Mouse (Mus musculus): ENCODE results near the gene Olfr1367.

Olfr1367 gene

DNA sequence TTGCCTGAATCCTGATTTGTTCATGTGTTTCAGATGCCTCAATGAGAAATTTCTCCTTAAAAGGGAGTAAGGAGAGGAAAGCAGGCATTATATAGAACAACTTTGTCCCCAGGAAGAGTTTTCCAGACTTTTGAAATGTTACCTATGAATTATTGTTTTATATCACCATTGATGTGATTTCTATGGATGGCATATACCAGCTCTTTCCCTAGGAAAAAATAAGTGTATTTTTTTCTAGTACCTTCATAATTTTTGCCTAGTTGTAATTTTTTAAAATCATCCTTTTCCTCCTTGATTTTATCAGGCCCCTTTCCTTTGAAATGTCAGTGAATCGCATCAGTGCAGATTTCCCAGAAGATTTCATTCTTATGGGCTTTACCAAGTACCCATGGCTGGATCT lies at the start of gene Olfr1367:
Gene Olfr1367, plus strand, starts transcription at position 301 of the 400 bp plus-strand sequence.
- no peak for DNase-seq (ENCODE audit: low spot score in 2 of 2)

DNA sequence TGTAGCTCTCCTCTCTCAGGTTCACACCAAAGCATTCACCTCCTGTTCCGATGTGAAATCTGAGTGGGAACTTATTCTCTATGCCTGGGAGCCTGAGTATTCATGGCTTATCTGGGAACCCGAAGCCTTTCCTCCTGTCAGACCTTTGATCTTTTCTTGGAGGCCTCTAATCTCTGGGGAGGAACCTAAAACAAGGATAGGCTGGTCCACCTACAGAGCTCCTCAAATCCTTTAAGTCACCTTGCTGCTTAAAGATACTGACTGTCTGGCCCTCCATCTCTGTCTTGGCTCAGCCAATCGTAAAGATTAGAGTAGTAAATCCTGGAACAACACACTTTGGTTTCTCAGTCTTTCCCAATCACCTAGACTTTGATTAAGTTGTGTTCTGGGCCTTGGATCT lies 48.2 kb upstream of the Olfr1367 start:
- DNase-seq (ENCODE audit: low spot score in 2 of 2), result no peak

DNA sequence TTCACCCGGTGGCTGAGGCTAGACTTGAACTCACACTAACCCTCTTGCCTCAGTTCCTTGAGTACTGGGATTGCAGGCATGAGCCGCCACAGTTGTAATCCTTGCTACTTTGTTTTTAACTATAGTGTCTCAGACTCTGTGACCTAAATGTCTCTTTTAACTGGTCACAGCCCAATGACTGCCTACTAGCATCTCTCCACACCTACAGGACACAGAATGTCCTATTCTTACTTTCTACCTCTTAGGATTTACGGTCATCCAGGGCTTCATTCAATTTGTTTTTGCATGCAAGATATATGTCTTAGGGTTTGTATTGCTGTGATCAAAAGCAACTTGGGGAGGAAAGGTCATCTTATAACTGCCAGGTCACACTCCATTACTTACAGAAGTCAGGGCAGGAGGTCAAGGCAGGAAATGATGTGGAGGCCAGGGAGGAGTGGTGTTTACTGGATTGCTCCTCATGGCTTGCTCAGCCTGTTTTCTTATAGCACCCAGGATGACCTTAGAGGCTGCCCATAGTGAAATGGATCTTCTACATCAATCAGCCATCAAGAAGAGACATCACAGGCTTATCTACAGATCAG lies 42.1 kb upstream of the Olfr1367 start:
- DNase-seq (ENCODE audit: low spot score in 2 of 2), result no peak

DNA sequence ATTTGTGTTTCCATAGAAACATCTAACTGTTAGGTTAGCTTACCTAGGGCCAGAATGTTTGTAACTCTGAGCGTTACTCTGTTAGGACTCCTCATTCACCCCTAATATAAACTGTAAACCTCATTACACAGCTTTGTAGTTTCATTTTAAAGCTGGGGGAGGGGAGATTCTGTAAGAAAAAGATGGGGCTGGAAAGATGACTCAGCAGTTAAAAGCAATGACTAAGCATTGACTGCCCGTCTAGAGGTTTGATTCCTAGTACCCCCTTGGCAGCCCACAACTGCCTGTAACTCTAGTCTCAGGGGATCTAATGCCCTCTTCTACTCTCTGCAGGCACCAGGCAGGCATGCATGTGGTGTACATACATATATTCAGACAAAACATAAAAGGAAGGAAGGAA lies 36.9 kb upstream of the Olfr1367 start:
- no peak for DNase-seq (ENCODE audit: low spot score in 2 of 2)

DNA sequence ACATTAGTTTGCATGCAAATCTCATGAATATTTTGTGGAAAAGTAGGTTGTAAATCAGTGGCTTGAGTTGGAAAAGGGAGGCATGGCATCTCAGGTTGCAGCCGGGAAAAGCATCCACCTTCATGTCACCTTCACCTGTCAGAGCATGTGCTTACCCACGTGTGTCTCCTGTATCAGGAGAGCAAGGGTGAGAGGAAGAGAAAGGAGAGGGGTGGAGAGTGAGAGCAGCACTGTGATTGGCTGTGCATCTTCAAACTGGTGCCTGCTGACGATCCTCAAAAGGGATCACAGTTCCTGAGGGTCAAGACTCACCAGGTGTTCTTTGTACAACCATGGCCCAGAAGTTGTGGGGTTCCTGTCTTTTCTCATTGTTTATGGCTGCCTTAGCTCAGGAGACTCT lies 34.8 kb upstream of the Olfr1367 start, which contains the start of gene Gpx6:
Gene Gpx6, plus strand, starts transcription at position 200 of the 400 bp plus-strand sequence.
- no peak for DNase-seq (ENCODE audit: low spot score in 2 of 2)

DNA sequence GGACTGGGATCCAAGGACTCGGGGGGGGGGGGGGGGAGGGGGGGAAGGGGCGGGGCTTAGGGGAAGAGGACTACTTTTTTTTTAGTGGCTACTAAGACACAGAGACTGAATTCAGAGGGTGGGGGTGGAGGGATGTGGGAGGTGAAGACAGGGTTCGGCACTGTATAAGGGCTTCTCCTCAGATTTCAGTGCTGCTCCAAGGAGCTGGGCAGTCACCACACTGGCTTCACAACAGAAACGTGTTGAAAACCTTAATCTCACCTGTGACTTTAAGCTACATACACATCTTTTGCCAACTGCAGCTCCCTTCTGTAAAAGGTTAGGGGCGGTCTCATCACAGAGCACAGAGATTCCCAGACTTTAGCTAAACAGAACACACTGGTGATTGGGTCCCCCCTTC lies 33.9 kb upstream of the Olfr1367 start:
- no peak for DNase-seq (ENCODE audit: low spot score in 2 of 2)

DNA sequence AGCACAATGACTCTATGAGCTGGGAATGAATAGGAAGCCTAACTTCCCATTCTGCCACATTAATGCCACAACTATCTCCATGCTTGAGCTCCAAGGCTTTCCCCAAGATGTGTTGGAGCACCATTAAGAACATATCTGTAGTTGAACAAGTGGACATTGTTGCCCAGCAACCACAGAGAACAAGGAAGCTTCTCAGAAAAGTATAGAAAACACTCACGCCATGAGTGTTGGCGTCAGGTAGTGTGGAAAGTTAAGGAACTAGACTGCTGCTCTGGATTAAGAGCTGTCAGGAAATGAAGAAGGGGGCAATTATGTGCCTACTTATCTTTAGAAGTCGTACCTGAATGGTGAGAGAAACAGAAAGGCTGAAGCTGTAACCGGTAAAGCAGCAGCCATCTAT lies 32.8 kb upstream of the Olfr1367 start:
- no peak for DNase-seq (ENCODE audit: low spot score in 2 of 2)

DNA sequence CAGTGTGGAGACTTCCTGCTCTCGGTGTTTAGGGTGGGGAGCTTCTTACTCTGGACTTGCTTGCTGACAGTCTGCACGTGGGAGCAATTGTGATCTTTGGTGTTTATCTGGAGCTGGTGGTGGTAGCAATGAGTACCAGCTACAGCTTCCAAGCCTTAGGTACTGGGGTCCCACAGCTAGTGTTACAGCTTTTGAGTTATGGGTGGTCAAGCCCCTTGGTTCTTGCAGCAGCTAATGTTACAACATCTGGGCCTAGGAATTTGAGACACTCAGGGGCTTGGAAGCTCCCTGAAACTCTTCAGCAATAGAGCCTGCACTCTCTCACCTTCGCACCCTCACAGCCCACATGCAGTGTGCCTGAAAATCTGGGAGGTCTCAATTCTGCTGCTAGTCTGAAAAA lies 26.4 kb upstream of the Olfr1367 start:
- no peak for DNase-seq (ENCODE audit: low spot score in 2 of 2)

DNA sequence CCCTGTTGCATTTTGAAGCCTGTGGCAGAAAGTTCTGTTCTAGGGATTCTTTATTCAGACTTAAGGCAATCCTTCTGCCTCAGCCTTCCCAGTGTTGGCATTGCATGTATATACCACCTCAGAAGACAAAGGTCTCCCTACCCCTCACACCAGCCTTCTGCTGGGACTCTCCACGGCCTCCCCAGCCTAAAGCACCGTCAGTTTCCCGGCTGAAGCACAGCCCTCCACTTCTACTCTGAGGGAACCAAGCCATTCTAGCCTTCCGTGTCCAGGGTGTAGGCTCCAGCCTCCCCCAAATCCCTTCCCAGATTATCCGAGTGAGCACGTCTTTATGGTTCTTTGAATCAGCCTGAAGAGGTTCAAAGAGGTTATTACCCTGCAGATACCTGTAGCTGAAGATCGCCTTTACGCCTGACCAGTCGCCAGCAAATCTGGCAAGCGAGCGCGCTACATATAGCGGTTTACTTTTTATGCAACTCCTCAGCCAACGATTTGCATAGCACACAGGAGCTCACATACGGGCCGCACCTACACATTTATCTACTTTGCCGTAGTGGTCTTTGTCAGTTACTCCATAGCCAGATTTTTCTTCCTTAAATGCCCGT lies 24.7 kb upstream of the Olfr1367 start:
- peak in 1 of 2 experiments; percentile 19 for DNase-seq (ENCODE audit: low spot score in 2 of 2)

DNA sequence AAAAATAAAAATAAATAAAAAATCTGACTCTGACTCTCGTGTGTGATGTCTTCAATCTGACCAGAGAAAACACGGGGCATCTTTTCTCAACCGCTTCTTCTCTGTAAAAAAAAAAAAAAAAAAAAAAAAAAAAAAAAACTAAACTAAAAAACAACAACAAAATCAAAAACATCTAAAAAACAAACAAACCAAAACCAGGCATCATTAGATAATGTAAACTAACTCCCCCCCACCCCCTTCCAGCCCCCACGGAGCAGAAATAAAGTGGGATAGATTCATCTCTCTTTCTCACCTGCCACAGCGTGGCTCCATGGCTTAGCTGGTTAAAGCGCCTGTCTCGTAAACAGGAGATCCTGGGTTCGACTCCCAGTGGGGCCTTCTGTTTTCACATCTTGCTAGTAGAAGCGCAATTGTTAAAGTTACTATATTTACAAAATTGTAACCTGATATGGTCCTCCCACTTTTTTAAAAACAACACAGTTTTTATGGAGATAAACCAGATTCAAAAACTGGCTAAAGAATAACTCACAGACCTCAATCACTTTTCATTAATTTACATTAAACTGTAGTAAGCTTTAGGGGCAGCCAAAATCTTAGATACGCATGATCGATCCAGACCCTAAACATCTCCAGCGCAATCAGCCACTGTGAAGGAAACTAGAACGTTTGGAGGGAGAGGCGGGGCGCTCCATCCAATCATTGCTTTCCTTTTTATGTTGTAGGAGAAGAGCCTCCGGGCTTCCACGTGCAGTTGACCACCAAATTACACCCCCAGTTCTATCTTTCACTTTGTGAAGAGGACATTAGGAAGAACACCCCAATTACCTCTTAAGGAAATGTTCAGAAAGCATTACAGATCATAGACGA lies 24.0 kb upstream of the Olfr1367 start:
- peak; percentile 40 to 67 for DNase-seq (ENCODE audit: low spot score in 2 of 2)

DNA sequence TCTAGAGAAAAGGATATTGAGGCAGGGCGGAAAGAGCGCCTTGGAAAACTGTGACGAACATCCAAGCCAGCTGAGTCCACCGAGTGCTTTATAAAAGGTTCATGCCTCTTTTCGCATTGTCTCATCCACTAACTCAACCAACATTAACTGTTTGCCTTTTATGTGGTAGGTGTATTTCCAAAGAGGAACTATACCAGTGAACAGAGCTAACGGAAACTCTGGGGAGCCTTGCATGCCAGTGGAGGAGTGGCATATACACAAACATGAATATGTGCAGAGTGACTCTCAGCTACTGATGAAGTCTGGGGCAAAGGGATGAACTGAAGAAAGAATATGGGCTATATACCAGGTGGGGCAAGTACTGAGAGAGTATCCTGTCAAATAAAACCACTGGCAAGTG lies 23.3 kb upstream of the Olfr1367 start:
- DNase-seq (ENCODE audit: low spot score in 2 of 2), result no peak

DNA sequence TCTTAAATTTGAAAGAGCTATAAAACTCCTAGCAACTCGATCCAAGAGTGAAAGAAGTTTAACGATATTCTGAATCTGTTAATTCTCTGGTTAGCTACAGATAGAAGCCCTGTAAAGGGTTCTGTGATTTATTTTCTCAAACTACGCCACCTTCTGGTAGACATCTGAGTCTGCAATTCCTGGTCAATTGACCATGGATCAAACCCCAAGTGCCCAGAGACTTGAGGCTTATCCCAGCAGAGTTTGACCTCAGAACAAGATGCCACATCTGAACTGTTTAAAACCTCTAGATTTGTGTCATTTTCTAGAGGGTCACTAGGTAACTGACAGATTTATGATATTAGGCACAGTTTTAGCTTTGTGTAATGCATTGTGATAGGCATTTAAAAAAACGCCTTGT lies 20.5 kb upstream of the Olfr1367 start:
- no peak for DNase-seq (ENCODE audit: low spot score in 2 of 2)

DNA sequence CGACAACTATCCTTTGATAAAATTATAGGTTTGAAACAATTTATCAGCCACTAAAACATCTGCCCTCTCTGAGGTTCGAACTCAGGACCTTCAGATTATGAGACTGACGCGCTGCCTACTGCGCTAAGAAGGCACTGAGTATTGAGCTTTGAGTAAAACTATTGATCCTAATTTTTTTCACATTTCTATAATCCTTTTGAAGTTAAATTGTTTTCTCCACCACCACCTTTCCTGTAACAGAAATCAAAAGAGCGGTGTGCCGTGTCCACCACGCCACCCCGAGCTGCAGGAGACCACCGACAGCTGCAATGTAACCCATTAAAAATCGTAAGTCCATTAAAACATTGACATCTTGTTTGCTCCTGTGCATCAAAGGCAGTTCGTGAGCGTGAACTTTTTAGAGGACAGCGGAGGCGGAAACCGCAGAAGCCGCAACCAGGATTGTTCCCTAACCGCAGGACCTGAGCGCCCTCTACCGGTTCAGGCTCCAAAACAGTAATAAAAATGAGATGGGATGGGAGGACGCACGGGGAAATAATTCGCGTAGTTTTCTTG lies 20.0 kb upstream of the Olfr1367 start:
- peak; percentile 70 to 76 for DNase-seq (ENCODE audit: low spot score in 2 of 2)

DNA sequence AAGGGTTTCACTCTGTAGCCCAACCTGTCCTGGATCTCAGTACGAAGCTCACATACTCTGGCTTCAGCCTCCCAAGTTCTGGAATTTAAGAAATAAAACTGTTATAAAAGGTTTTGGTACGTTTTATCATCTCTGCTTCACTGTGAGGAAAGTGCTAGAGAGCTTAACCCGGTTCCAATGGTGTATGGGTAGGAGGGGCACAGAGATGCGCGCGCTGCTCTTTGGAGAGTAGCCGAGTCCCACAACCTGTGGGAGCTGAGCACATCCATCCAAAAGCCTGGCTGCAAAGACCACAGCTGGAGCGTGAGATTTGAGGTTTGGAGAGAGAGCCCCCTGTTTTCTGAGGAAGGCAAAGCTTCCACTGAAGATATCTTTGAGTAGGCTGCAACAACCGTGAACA lies 19.3 kb upstream of the Olfr1367 start:
- DNase-seq (ENCODE audit: low spot score in 2 of 2), result no peak

DNA sequence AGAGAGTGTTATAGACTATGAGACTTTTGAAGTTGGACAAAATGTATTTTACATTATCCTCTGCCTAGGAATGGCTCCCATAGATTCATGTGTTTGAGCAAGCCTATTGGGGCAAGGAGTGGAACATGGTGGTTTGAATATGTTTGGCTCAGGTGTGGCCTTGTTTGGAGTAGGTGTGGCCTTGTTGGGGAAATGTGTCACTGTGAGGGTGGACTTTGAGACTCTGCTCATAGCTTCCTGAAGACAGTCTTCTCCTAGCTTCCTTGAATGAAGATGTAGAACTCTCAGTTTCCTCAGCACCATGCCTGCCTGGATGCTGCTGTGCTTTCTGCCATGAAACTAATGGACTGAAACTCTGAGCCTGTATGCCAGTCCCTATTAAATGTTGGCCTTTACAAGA lies 3.9 kb downstream of the Olfr1367 start:
- DNase-seq (ENCODE audit: low spot score in 2 of 2), result no peak

DNA sequence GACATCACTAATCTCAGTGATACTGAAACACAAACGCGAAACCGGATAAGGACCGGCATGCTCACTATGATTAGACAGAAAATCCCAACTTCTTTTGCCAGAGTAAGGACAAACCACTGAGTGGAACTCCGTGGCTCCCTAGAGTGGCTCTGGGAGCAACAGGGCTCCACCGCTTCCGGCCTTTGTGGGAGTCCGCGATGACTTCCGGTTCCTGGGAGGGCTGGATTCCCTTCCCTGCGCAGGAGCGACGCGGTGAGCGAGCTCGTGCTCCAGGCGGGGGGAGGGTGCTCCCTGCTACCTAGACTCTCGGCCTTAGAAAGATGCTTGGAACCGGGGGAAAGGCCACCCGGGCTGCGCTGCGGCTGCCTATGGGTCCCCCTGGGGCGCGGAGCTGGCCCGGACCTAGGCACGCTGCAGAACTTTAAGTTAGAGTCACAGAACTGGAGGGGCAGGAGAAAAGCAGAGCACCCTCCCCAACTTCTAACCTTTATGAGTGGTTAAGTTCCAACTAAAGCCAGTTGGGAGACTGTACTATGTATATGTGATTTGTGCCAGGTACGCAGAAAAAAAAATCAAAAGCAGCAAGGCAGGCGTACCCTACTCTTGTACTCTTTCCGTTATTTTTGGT lies 16.0 kb downstream of the Olfr1367 start, which contains the start of gene Zscan12:
Gene Zscan12, plus strand, starts transcription at position 200 of the 628 bp plus-strand sequence.
- DNase-seq (ENCODE audit: low spot score in 2 of 2), result peak; percentile 71 to 80

DNA sequence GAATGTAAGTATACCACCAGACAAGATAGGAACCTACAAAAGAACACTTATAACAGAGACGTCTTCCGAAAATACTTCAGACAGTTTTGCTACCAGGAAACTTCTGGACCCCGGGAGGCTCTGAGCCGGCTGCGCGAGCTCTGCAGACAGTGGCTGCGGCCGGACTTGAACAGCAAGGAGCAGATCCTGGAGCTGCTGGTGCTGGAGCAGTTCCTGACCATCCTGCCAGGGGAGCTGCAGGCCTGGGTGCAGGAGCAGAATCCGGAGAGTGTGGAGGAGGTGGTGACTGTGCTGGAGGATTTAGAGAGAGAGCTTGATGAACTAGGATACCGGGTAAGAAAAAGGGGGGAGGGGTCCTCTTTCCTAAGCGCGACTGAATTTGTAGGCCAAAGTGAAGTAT lies 17.0 kb downstream of the Olfr1367 start:
- no peak for DNase-seq (ENCODE audit: low spot score in 2 of 2)

DNA sequence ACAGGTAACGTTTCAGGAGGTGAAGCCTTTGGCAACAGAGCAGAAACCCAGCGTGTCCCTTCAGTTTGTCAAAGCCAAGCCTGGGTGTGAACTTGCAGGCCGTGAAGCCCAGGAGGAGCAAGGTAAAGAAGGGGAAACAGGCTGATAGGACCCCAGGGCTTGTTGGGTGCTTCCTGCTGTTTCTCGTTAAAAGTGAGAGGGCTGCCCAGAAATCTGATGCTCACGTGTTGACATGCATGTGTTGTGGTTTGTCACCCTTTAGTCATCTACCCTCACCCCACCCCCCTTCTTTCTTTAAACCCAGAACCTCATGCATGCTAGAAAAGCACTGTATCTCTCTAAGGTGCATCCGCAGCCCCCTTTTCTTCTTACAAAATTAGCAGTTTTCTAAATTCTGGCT lies 19.9 kb downstream of the Olfr1367 start:
- DNase-seq (ENCODE audit: low spot score in 2 of 2), result no peak

DNA sequence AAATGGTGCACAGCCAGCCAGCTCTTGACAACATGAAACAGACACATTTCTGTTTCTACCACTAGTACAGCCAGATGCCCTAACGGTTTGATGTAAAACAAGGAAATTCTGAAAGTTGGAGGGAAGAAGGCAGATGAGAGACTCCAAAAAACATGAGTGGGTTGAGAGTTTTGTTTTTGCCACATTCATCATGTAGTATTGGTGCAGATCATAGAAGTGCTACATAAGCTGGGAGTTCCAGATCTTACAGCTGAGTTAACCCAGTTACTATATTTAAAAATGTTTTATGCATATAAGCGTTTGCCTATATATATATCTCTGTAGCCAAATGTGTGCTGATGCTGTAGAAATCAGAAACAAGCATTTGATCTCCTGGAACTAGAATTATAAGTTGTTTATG lies 26.0 kb downstream of the Olfr1367 start:
- no peak for DNase-seq (ENCODE audit: low spot score in 2 of 2)

DNA sequence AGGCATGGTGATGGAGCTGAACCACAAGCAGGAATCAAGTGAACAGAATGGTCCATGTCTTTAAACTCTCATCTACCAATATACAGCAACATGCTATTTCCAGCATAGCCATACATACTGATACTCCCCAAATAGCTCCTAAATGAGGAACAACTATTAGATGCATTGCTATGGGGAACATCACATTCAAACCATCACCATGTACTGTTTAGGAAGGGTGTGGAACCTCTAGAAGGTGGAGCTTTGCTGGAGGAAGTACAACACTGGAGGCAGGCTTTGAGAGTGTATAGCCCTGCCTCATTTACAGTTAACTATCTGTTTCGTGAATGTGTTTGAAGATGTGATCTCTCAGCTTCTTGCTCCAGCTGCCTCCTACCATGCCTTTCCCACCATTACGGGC lies 31.1 kb downstream of the Olfr1367 start:
- DNase-seq (ENCODE audit: low spot score in 2 of 2), result no peak

DNA sequence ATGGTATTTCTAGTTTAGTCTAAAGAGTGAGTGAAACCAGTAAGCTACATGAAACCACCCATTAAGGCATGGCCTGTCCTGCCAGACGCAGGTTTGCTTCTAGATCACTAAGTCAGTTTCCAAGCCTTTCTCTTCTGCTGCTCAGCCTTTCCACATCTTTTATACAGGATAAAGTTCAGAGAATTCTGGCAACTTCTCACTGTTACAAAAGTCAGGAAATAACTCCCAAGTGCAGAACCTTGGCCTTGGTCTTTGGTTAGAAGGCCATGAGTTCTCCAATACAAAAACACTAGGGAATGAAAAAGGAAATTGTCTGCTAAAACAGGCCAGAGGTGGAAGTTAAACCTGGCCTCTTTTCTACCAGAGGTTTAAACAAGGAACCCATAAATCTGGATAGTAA lies 48.5 kb downstream of the Olfr1367 start:
- DNase-seq (ENCODE audit: low spot score in 2 of 2), result no peak

DNA sequence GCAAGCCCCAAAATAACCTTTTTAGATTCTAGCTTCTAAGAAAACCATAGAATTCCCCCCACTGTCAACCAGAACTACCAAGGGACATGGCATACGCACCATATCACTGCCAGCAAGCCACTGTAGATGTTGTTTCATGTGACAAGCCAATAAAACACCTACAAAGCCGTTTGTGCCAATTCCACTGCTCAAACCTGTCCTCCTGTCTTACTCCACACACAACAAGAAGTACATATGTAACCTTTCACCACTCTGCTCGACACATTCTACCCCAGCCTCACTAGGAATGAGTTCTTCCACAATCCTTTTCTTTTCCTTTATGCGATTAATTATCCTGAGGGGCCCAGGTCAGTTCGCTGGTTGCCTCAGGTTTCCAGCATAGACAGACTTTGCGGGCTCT lies 48.9 kb downstream of the Olfr1367 start:
- no peak for DNase-seq (ENCODE audit: low spot score in 2 of 2)
